In genomic region chr2:137513895-137514506, GRCm38 (mm10) we compare ENCODE assay signal across 22 mouse cellular contexts.
DNase-seq lines count a peak whose midpoint lies in the region; ATAC-seq and TF ChIP-seq lines count a peak whose summit lies in the region.
"Had no signal": no experiment of that assay in that cellular context is flagged by ENCODE, and none has a peak within 500 bp of the region (broad histone marks: within the 10 kb centered on the region; RNA-seq: fewer than 3 reads in every experiment).

No protein-coding gene starts in this region.

- TF ChIP-seq POLR2A in kidney, adult 2 months (IDR thresholded peaks at IDR 0.05; ENCODE audit: low read depth, low read length) = no peak
- TF ChIP-seq POLR2A in brain, embryonic 14.5 days (IDR thresholded peaks at IDR 0.05; ENCODE audit: borderline replicate concordance, extremely low read depth, insufficient read depth, insufficient read length, poor library complexity, severe bottlenecking) = no peak

- TF ChIP-seq CTCF in kidney, postnatal 0 days (IDR thresholded peaks at IDR 0.05; ENCODE audit: low read depth) = no peak
- no peak for TF ChIP-seq CTCF in kidney, adult 2 months (conservative IDR thresholded peaks at IDR 0.05; ENCODE audit: insufficient read depth, insufficient read length, low read depth, low read length)
- TF ChIP-seq CTCF in brain, embryonic 14.5 days (IDR thresholded peaks at IDR 0.05; ENCODE audit: borderline replicate concordance, extremely low read depth, insufficient read depth, insufficient read length) = no peak

- H3K4me3 ChIP-seq in kidney, postnatal 0 days (replicated peaks; ENCODE audit: low read depth, low read length) = no peak overlapping the region
- H3K4me3 ChIP-seq in kidney, adult 2 months (ENCODE audit: insufficient read depth, low read depth, low read length) = no peak overlapping the region
- H3K4me3 ChIP-seq: embryonic facial prominence, embryonic 13.5 days; forebrain, embryonic 15.5 days; heart, embryonic 10.5 days; hindbrain, embryonic 13.5 days; intestine, embryonic 15.5 days; lung, embryonic 15.5 days; midbrain, embryonic 12.5 days had no signal

- peak; percentile 65 for ATAC-seq in kidney, postnatal 0 days (replicated peaks; ENCODE audit: low FRiP score, low read depth)
- ATAC-seq: CD4-positive, CD25-positive, alpha-beta regulatory T cell, adult 4 months; forebrain, embryonic 15.5 days; intestine, embryonic 15.5 days; Patski had no signal

- no peaks in the 10 kb centered on the region for H3K36me3 ChIP-seq in kidney, postnatal 0 days (ENCODE audit: insufficient read depth, low read length)
- no peaks in the 10 kb centered on the region for H3K36me3 ChIP-seq in kidney, adult 2 months (ENCODE audit: control insufficient read depth, insufficient read depth, low read length)
- H3K36me3 ChIP-seq: embryonic facial prominence, embryonic 13.5 days; forebrain, embryonic 15.5 days; heart, embryonic 10.5 days; hindbrain, embryonic 13.5 days; intestine, embryonic 15.5 days; lung, embryonic 15.5 days; midbrain, embryonic 12.5 days had no signal

- no peak overlapping the region for H3K27ac ChIP-seq in kidney, postnatal 0 days
- no peak overlapping the region; the same call in 1 of the 2 replicates for H3K27ac ChIP-seq in kidney, adult 2 months (ENCODE audit: insufficient read depth, low read depth, low read length)
- H3K27ac ChIP-seq: embryonic facial prominence, embryonic 13.5 days; forebrain, embryonic 15.5 days; heart, embryonic 10.5 days; hindbrain, embryonic 13.5 days; intestine, embryonic 15.5 days; liver, embryonic 14.5 days; lung, embryonic 15.5 days; midbrain, embryonic 12.5 days; stomach, postnatal 0 days had no signal

- 15% methylated on average over 2 of the region's 2 CpGs for WGBS in kidney, postnatal 0 days
- 35% methylated on average over 2 of the region's 2 CpGs for WGBS in kidney, adult 2 months

- no peak overlapping the region for H3K4me2 ChIP-seq in kidney, postnatal 0 days (ENCODE audit: low read length)
- H3K4me2 ChIP-seq: embryonic facial prominence, embryonic 13.5 days; forebrain, embryonic 15.5 days; hindbrain, embryonic 13.5 days; intestine, embryonic 15.5 days; lung, embryonic 15.5 days; midbrain, embryonic 12.5 days had no signal

- no peaks in the 10 kb centered on the region for H3K27me3 ChIP-seq in kidney, postnatal 0 days (ENCODE audit: insufficient read depth, low read length)
- no peaks in the 10 kb centered on the region for H3K27me3 ChIP-seq in kidney, adult 2 months (replicated peaks; ENCODE audit: control insufficient read depth, insufficient read depth, low read length)
- H3K27me3 ChIP-seq: embryonic facial prominence, embryonic 13.5 days; forebrain, embryonic 15.5 days; hindbrain, embryonic 13.5 days; intestine, embryonic 15.5 days; lung, embryonic 15.5 days; midbrain, embryonic 12.5 days; Patski had no signal

- peak; percentile 13 for DNase-seq in adrenal gland, postnatal 14 days
- DNase-seq in adrenal gland, adult 2 months = no peak
- peak; percentile 24 for DNase-seq in kidney, postnatal 0 days (ENCODE audit: low spot score)
- no peak for DNase-seq in kidney, adult 2 months
- peak; percentile 5 for DNase-seq in brain, embryonic 14.5 days (ENCODE audit: low read depth)
- DNase-seq in mesoderm, embryonic 11.5 days (ENCODE audit: low read depth, low spot score) = peak; percentile 57
- no peak for DNase-seq in gastrocnemius, postnatal 14 days
- DNase-seq: cerebellum, adult 2 months; cerebellum, postnatal 36 days; lung, postnatal 4 days; right cerebral cortex, postnatal 4 days had no signal

- H3K4me1 ChIP-seq in kidney, postnatal 0 days (replicated peaks; ENCODE audit: insufficient read depth, low read length) = 0 out of 2 replicates have a peak, but pooled peaks cover 4% of the 10 kb centered on the region
- no peaks in the 10 kb centered on the region for H3K4me1 ChIP-seq in kidney, adult 2 months (ENCODE audit: control insufficient read depth, insufficient read depth, low read length)
- H3K4me1 ChIP-seq: embryonic facial prominence, embryonic 13.5 days; forebrain, embryonic 15.5 days; heart, embryonic 10.5 days; hindbrain, embryonic 13.5 days; intestine, embryonic 15.5 days; lung, embryonic 15.5 days; midbrain, embryonic 12.5 days had no signal

- no peak overlapping the region for H3K9ac ChIP-seq in kidney, postnatal 0 days (ENCODE audit: low read depth, low read length)
- H3K9ac ChIP-seq: embryonic facial prominence, embryonic 13.5 days; forebrain, embryonic 15.5 days; hindbrain, embryonic 13.5 days; intestine, embryonic 15.5 days; liver, embryonic 14.5 days; lung, embryonic 15.5 days; midbrain, embryonic 12.5 days had no signal

- intact Hi-C loops in gastrocnemius, postnatal 14 days (cut with DNase I; ENCODE audit: low total_unique reads) = no loop called here

- H3K9me3 ChIP-seq in kidney, postnatal 0 days (replicated peaks; ENCODE audit: low read length) = no peaks in the 10 kb centered on the region
- H3K9me3 ChIP-seq: embryonic facial prominence, embryonic 13.5 days; forebrain, embryonic 15.5 days; heart, embryonic 10.5 days; hindbrain, embryonic 13.5 days; intestine, embryonic 15.5 days; lung, embryonic 15.5 days; midbrain, embryonic 12.5 days had no signal

Comparison
In these comparisons a context has a peak if more than half of its experiments do, and no peak if none do; other contexts are left out.
1. DNase-seq: peak in adrenal gland, postnatal 14 days (single experiment), kidney, postnatal 0 days (single experiment), brain, embryonic 14.5 days (single experiment) and mesoderm, embryonic 11.5 days (single experiment); none in adrenal gland, adult 2 months (single experiment), kidney, adult 2 months (single experiment) and gastrocnemius, postnatal 14 days (single experiment).